Mouse (Mus musculus): ENCODE data around the gene Pllp. TPM values are rescaled to one million over a fixed set of nuclear protein-coding genes. Genes with fewer than 3 reads are reported as not detected.

The Pllp gene
- total RNA-seq, 2 experiments from 2014 or later: 60.7 to 66.1 TPM

DNA sequence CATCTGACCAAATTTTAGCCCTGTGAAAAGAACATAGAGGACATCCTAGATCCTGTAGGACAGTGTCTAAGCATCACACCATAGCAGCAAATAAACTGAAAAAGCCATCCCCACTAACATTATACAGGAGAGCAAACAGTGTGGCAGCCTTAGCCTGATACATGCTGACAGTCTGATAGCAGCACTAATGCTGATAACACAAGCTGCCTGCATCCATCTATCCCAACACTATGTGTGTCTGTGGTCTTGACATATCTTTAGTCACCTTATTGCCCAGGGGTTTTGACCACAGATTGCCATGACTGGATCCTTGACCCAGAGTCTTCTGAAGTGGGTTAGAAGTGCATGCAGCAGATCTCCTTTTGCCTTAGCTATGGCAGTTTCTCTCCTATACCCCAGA lies 41.1 kb downstream of the Pllp start:
- DNase-seq (ENCODE audit: low spot score in 2 of 2): no peak

- DNase-seq (ENCODE audit: low spot score in 2 of 2): no peak
Observed at GRCm38 (mm10) chr8:94652951-94653350, 43.1 kb downstream of the Pllp start.

- peak in 1 of 2 experiments; percentile 24 for DNase-seq (ENCODE audit: low spot score in 2 of 2)
Observed at GRCm38 (mm10) chr8:94649496-94649895, 46.6 kb downstream of the Pllp start.

DNA sequence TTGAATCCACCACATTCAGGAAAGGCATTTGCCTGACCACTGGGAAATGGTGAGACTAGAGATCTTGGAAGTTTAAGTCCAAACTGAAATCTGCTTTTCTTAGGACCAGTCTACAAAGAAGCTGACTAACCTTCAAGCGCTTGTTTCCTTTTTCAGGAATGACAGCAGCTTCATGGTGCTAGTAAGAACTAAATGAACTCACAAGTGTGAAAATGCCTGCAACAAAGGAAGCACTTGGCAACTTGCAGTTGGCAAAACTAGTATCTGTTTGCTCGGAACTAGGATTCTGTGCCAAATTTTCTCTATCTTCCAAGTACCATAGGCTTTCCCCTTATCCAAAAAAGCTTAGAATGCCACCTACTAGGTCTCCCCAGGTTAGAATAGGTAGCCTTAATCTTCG lies 49.9 kb downstream of the Pllp start:
- no peak for DNase-seq (ENCODE audit: low spot score in 2 of 2)

DNA sequence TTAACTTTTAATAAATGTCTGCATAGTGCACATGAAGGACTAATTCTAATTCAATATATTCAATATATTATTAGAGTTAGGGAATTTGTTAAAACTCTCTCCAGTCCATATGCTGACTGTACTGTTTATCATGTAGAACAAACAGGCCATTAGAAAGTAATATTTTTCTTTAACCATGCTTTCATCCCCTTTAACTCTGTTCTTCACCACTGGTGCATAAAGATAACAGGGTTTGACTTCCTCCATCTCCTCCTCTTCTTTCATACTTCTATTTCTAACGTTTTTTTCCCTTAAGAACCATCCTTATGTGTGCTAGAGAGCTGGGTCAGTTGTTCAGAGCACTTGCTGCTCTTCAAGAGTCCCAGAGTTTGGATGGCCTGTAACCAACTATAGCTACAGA lies 50.9 kb downstream of the Pllp start:
- DNase-seq (ENCODE audit: low spot score in 2 of 2): no peak

GRCm38 (mm10) chr8:94641938-94642337 lies 54.1 kb downstream of the Pllp start:
- no peak for DNase-seq (ENCODE audit: low spot score in 2 of 2)

GRCm38 (mm10) chr8:94641183-94641582 lies 54.9 kb downstream of the Pllp start:
- no peak for DNase-seq (ENCODE audit: low spot score in 2 of 2)

DNA sequence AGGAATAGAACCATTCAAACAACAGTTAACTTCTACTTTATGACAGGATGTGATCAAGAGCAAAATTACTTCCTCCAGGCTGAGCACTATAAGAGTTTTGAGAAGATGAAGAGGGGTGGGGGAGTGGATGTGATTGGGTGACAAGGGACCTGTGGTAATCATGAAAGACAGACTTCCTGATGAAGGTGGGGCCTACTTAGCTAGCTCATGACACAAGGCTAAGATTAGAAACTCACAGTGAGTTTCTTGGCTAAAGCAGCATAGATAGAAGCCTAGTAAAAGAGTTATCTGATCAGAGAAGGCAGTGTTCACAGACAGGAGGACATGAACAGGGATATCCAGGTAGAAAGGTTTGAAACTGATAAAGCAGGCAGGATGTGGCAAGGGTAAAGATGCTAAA lies 61.9 kb downstream of the Pllp start:
- no peak for DNase-seq (ENCODE audit: low spot score in 2 of 2)

DNA sequence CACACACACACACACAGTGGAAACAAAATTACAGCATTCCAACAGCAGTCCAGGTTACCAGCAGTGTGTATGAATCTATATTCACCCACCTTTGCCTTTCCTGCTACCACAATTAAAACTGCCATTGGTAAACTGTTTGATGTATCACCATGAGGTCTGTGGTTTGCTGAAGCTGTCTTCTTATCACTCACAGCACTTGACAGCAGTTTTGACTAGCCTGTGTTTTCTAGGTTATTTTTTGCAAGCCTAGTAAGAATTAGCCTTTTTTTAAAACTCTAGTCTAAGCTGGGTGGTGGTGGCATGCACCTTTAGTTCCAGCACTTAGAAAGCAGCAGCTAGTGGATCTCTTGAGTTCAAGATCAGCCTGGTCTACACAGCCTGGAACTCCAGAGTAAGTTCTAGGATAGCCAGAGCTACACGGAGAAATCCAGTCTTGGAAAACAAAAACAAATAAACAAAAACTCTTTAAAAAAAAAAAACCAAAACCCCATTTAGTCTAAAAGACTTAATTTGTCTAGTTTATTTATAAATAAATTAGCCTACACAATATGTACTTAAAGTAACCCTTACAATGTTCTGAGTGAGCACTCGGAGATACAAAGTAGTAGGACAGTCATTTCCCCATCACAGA lies 62.4 kb downstream of the Pllp start:
- DNase-seq (ENCODE audit: low spot score in 2 of 2): no peak

Other genes with a start within 250 kb of the Pllp start
- 10 to 100 TPM; 53.2 to 67.5 TPM for gene Cpne2, start 163.3 kb downstream of the Pllp start, total RNA-seq (2021)
- 10 to 100 TPM; 30.5 to 34.3 TPM for gene Rspry1, start 94.3 kb downstream of the Pllp start, total RNA-seq (2021)
- 10 to 100 TPM; 42.1 to 44.5 TPM for gene Fam192a, start 94.3 kb downstream of the Pllp start, total RNA-seq (2021)
- 100 to 1,000 TPM; 152 to 167 TPM for gene Arl2bp, start 29.7 kb downstream of the Pllp start, total RNA-seq (2021)
- under 1 TPM; 0.17 to 0.18 TPM for gene Ccl22, start 49.3 kb upstream of the Pllp start, total RNA-seq (2021)
- 100 to 1,000 TPM; 458 to 482 TPM for gene Cx3cl1, start 75.7 kb upstream of the Pllp start, total RNA-seq (2021)
- 10 to 100 TPM in 1 of 2 experiments, 1 to 10 TPM in 1; 7.3 to 11.1 TPM for gene Ccl17, start 114.2 kb upstream of the Pllp start, total RNA-seq (2021)
- gene Coq9, start 142.0 kb upstream of the Pllp start, total RNA-seq (2021): 10 to 100 TPM; 80.7 to 97.6 TPM
- gene Ciapin1, start 142.1 kb upstream of the Pllp start, total RNA-seq (2021): 10 to 100 TPM; 76.1 to 88.0 TPM
- 10 to 100 TPM; 50.0 to 57.8 TPM for gene Polr2c, start 161.2 kb upstream of the Pllp start, total RNA-seq (2021)
- gene Dok4, start 180.1 kb upstream of the Pllp start, total RNA-seq (2021): 10 to 100 TPM; 50.2 to 54.1 TPM
- 1 to 10 TPM; 2.7 to 3.8 TPM for gene Ccdc102a, start 221.8 kb upstream of the Pllp start, total RNA-seq (2021)
- not detected for gene Adgrg5, start 227.4 kb upstream of the Pllp start, total RNA-seq (2021)